ENCODE assay signal across 8 mouse cellular contexts in the genomic region with DNA sequence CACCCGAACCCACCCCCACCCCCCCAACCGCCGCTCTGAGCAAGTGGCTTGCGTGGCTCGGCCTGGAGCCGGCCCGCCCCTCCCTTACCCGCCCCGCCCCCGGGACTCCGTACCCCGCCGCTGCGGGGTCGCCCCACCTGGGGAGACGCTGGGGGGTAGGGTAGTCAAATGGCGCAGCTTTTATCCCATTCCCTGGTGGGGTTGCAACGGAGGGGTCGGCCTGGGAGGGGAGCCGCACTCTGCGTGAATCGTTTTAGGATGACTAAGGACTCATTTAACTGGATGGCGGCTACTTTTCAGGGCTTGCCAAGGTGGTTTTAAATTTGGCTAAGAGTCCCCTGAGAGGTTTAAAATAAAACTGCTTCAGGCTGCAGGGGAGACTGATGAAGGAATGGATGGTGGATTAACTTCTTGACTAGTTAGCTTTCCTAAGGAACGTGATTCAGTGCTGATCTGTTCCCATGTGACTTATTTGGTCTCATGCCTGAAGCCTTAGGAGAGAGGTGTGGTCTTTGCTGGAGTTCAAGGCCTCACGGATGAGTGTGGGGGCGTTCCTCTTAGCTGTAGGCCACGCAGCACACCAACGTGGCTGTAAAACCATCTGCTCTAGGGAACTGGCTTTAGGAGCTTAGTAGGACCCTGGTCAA. TPM values are rescaled to one million over a fixed set of nuclear protein-coding genes. Genes with fewer than 3 reads are reported as not detected.
DNase-seq lines count a peak whose midpoint lies in the region; ATAC-seq and TF ChIP-seq lines count a peak whose summit lies in the region.

No protein-coding gene starts in this region.

- DNase-seq in lung, adult 18-20 months: peak; percentile 51 to 73
- no peak for DNase-seq in lung, postnatal 14 days
- DNase-seq in hindbrain, embryonic 10.5 days (ENCODE audit: low spot score): peak; percentile 14
- peak; percentile 32 for DNase-seq in limb, embryonic 14.5 days (ENCODE audit: low spot score)
- no peak for DNase-seq in neural tube, embryonic 11.5 days (ENCODE audit: low spot score)
- no peak for DNase-seq in ovary, postnatal 36 days (ENCODE audit: low spot score)
- DNase-seq in thymus, postnatal 25 days: no peak

- ATAC-seq in limb, embryonic 14.5 days (ENCODE audit: low FRiP score, low read depth): no peak
- ATAC-seq in neural tube, embryonic 11.5 days (ENCODE audit: insufficient read depth, low FRiP score, low TSS enrichment): no peak

- TF ChIP-seq POLR2A in cortical plate, adult 2 months (IDR thresholded peaks at IDR 0.05; ENCODE audit: extremely low read depth, insufficient read depth, low read length): no peak
- TF ChIP-seq POLR2A in limb, embryonic 14.5 days (IDR thresholded peaks at IDR 0.05; ENCODE audit: borderline replicate concordance, extremely low read depth, insufficient read depth, insufficient read length): no peak

- no peaks in the 10 kb centered on the region for H3K9me3 ChIP-seq in hindbrain, embryonic 10.5 days
- no peaks in the 10 kb centered on the region for H3K9me3 ChIP-seq in limb, embryonic 14.5 days (ENCODE audit: control insufficient read depth, low read length)
- no peaks in the 10 kb centered on the region for H3K9me3 ChIP-seq in neural tube, embryonic 11.5 days (ENCODE audit: control insufficient read depth, low read length)

- peak overlapping the region; percentile 95 for H3K4me2 ChIP-seq in limb, embryonic 14.5 days (replicated peaks; ENCODE audit: low read depth, low read length, severe bottlenecking)
- H3K4me2 ChIP-seq in neural tube, embryonic 11.5 days (ENCODE audit: low read depth): peak overlapping the region; percentile 96

- no peak for TF ChIP-seq CTCF in cortical plate, adult 2 months (IDR thresholded peaks at IDR 0.05; ENCODE audit: extremely low read depth, insufficient read depth, low read length)

- peaks cover 4% of the 10 kb centered on the region; the same call in 1 of the 2 replicates for H3K4me1 ChIP-seq in cortical plate, adult 2 months (ENCODE audit: control insufficient read depth, insufficient read depth, low read length)
- peaks cover 32% of the 10 kb centered on the region for H3K4me1 ChIP-seq in hindbrain, embryonic 10.5 days (replicated peaks)
- H3K4me1 ChIP-seq in limb, embryonic 14.5 days (ENCODE audit: control insufficient read depth, insufficient read depth, low read length): peaks cover 15% of the 10 kb centered on the region
- peaks cover 4% of the 10 kb centered on the region for H3K4me1 ChIP-seq in neural tube, embryonic 11.5 days (ENCODE audit: control insufficient read depth, insufficient read depth, low read length)

- WGBS in hindbrain, embryonic 10.5 days: 2% methylated on average over 28 of the region's 28 CpGs
- WGBS in limb, embryonic 14.5 days: under 1% methylated on average over 25 of the region's 28 CpGs
- WGBS in neural tube, embryonic 11.5 days: 1% methylated on average over 28 of the region's 28 CpGs

- no peaks in the 10 kb centered on the region for H3K36me3 ChIP-seq in hindbrain, embryonic 10.5 days
- H3K36me3 ChIP-seq in limb, embryonic 14.5 days (ENCODE audit: control insufficient read depth, insufficient read depth, low read length): no peaks in the 10 kb centered on the region
- H3K36me3 ChIP-seq in neural tube, embryonic 11.5 days (ENCODE audit: control insufficient read depth, insufficient read depth, low read length): no peaks in the 10 kb centered on the region

- peak overlapping the region; percentile 79 for H3K4me3 ChIP-seq in cortical plate, adult 2 months (ENCODE audit: insufficient read depth, low read length)
- H3K4me3 ChIP-seq in hindbrain, embryonic 10.5 days: peak overlapping the region; percentile 66
- peak overlapping the region; percentile 62 for H3K4me3 ChIP-seq in limb, embryonic 14.5 days (replicated peaks; ENCODE audit: low read length)
- peak overlapping the region; percentile 53 for H3K4me3 ChIP-seq in neural tube, embryonic 11.5 days (ENCODE audit: low read depth, low read length)

- H3K27me3 ChIP-seq in hindbrain, embryonic 10.5 days (ENCODE audit: insufficient read depth, poor library complexity, severe bottlenecking): peaks cover 59% of the 10 kb centered on the region
- peaks cover 9% of the 10 kb centered on the region; the same call in 1 of the 2 replicates for H3K27me3 ChIP-seq in limb, embryonic 14.5 days (ENCODE audit: control insufficient read depth, insufficient read depth, low read length)
- peaks cover 20% of the 10 kb centered on the region for H3K27me3 ChIP-seq in neural tube, embryonic 11.5 days (ENCODE audit: control insufficient read depth, insufficient read depth, low read length)

- H3K27ac ChIP-seq in cortical plate, adult 2 months (ENCODE audit: insufficient read depth, low read length): peak overlapping the region; percentile 100
- peak overlapping the region; percentile 8; the same call in 1 of the 2 replicates for H3K27ac ChIP-seq in hindbrain, embryonic 10.5 days
- H3K27ac ChIP-seq in limb, embryonic 14.5 days (replicated peaks; ENCODE audit: low read depth, low read length): no peak overlapping the region
- no peak overlapping the region for H3K27ac ChIP-seq in neural tube, embryonic 11.5 days (ENCODE audit: low read depth, low read length)

- H3K9ac ChIP-seq in limb, embryonic 14.5 days (ENCODE audit: low read depth, low read length, severe bottlenecking): peak overlapping the region; percentile 56; the same call in 1 of the 2 replicates
- H3K9ac ChIP-seq in neural tube, embryonic 11.5 days (ENCODE audit: low read length): peak overlapping the region; percentile 24; the same call in 1 of the 2 replicates

RNA-seq across cellular contexts. Expression of a gene that starts 1.5 kb away (rescaled TPM):
- 112 and 121 TPM in 2 replicates for polyA plus RNA-seq in cortical plate, adult 2 months (2012; rRNA removed)
- polyA plus RNA-seq in hindbrain, embryonic 10.5 days (2016; fragmentation: Nextera tagmentation; extraction: Ambion mirVana): 1.1 and 1.2 TPM in 2 replicates
- 2.0 and 2.1 TPM in 2 replicates for polyA plus RNA-seq in limb, embryonic 14.5 days (2012; rRNA removed)
- 1.8 and 2.1 TPM in 2 replicates for polyA plus RNA-seq in limb, embryonic 14.5 days (2014; fragmentation: Nextera tagmentation; extraction: Ambion mirVana)
- polyA plus RNA-seq in neural tube, embryonic 11.5 days (2014; fragmentation: Nextera tagmentation; extraction: Ambion mirVana): 0.73 and 1.4 TPM in 2 replicates

Comparison
In these comparisons a context has a peak if more than half of its experiments do, and no peak if none do; other contexts are left out.
1. DNase-seq: peak in lung, adult 18-20 months (2 of 2), hindbrain, embryonic 10.5 days (single experiment) and limb, embryonic 14.5 days (single experiment); none in lung, postnatal 14 days (single experiment), neural tube, embryonic 11.5 days (single experiment), ovary, postnatal 36 days (single experiment) and thymus, postnatal 25 days (single experiment).
2. H3K27ac ChIP-seq: peak in cortical plate, adult 2 months (single experiment) and hindbrain, embryonic 10.5 days (single experiment); none in limb, embryonic 14.5 days (single experiment) and neural tube, embryonic 11.5 days (single experiment).
3. RNA of a gene that starts 1.5 kb away (polyA plus RNA-seq): 112 to 121 TPM in cortical plate, adult 2 months; 1.8 to 2.1 TPM in limb, embryonic 14.5 days, 0.73 to 1.4 TPM in neural tube, embryonic 11.5 days and 1.1 to 1.2 TPM in hindbrain, embryonic 10.5 days; every median in the first group is over 10 times any median in the second.
4. Peak in every context shown above with its lines, with median percentiles within 50 percentile points of each other: H3K4me3 ChIP-seq.